In genomic region chr3:102526481-102526880, GRCm38 (mm10) we compare ENCODE assay signal across 8 mouse cellular contexts. TPM values are rescaled to one million over a fixed set of nuclear protein-coding genes. Genes with fewer than 3 reads are reported as not detected.
DNase-seq lines count a peak whose midpoint lies in the region; ATAC-seq lines count a peak whose summit lies in the region.

No protein-coding gene starts in this region.

- H3K9ac ChIP-seq in heart, embryonic 14.5 days (ENCODE audit: low read length) = no peak overlapping the region

- peak overlapping the region; percentile 51 for H3K4me2 ChIP-seq in heart, embryonic 14.5 days (ENCODE audit: low read length)

- no peaks in the 10 kb centered on the region for H3K36me3 ChIP-seq in heart, embryonic 14.5 days (ENCODE audit: control insufficient read depth, insufficient read depth, low read length)

- no peak for ATAC-seq in heart, embryonic 14.5 days (ENCODE audit: insufficient number of reproducible peaks, insufficient read depth, low FRiP score, low read depth)
- no peak for ATAC-seq in activated CD4-positive, CD25-positive, alpha-beta regulatory T cell, adult 4 months

- no peak overlapping the region; a peak in 1 of 4 replicates for H3K4me3 ChIP-seq in heart, embryonic 14.5 days (ENCODE audit: control insufficient read depth in 1 of 2, insufficient read depth in 1 of 2, low read depth in 1 of 2, low read length in 2 of 2)

- WGBS in heart, embryonic 14.5 days = 36% methylated on average over 6 of the region's 6 CpGs

- H3K27me3 ChIP-seq in heart, embryonic 14.5 days (ENCODE audit: control insufficient read depth, insufficient read depth, low read length) = no peaks in the 10 kb centered on the region

- H3K9me3 ChIP-seq in heart, embryonic 14.5 days (ENCODE audit: control insufficient read depth, low read length) = no peaks in the 10 kb centered on the region

- peak; percentile 24 to 27 for DNase-seq in cerebellum, postnatal 10 days
- no peak for DNase-seq in cerebellum, adult 8-10 months
- peak; percentile 34 for DNase-seq in embryo, embryonic 10.5 days (ENCODE audit: low spot score)
- DNase-seq in lung, postnatal 14 days = peak; percentile 52
- DNase-seq in cerebellum, postnatal 36 days = no peak
- no peak for DNase-seq in natural killer cell, adult 2 months (ENCODE audit: low spot score in 2 of 2)

- no peak overlapping the region; a peak in 1 of 4 replicates for H3K27ac ChIP-seq in heart, embryonic 14.5 days (replicated peaks in 1 of 2; ENCODE audit: control insufficient read depth in 1 of 2, insufficient read depth in 1 of 2, low read depth in 2 of 2, low read length in 2 of 2)

- H3K4me1 ChIP-seq in heart, embryonic 14.5 days (ENCODE audit: control insufficient read depth in 2 of 2, insufficient read depth in 2 of 2, low read length in 2 of 2) = peaks cover 17 to 18% of the 10 kb centered on the region in 2 experiments

RNA-seq across cellular contexts. Expression of gene Ngf, which starts 56.8 kb away (rescaled TPM):
- 3.0 and 4.4 TPM in 2 replicates for polyA plus RNA-seq in heart, embryonic 14.5 days (2014; fragmentation: Nextera tagmentation; extraction: Ambion mirVana)
- not detected for polyA plus RNA-seq in activated CD4-positive, CD25-positive, alpha-beta regulatory T cell, adult 4 months (2017; shearing (Covaris generic))

Comparison
In these comparisons a context has a peak if more than half of its experiments do, and no peak if none do; other contexts are left out.
1. DNase-seq: peak in cerebellum, postnatal 10 days (2 of 2), embryo, embryonic 10.5 days (single experiment) and lung, postnatal 14 days (single experiment); none in cerebellum, adult 8-10 months (single experiment), cerebellum, postnatal 36 days (0 of 2) and natural killer cell, adult 2 months (0 of 2).